Mouse (Mus musculus) intestine, embryonic 14.5 days (tissue): ENCODE measurements around the gene Cisd3. TPM values are rescaled to one million over a fixed set of nuclear protein-coding genes. Genes with fewer than 3 reads are reported as not detected.
A peak's percentile ranks its signal among the peaks of the same experiment; 100 is the strongest.
"Not testable (repeated sequence)": the region's sequence is repeated elsewhere in the genome, so short reads cannot be mapped to it uniquely, and the experiment has no call there.

Source experiments
- ATAC-seq: fragments of 200-750 bp; cut with Nextera tagmentation; replicated peaks from 2 replicates; pipeline ENCODE4 v1.8.0; 2017; ENCODE audit warnings: low read depth, moderate number of reproducible peaks, moderate TSS enrichment, moderate library complexity; ENCODE audit not compliant: low FRiP score, low TSS enrichment
- DNase-seq: peaks from one replicate; pipeline ENCODE4 v3.0.0-alpha.2; 2018; ENCODE audit warnings: low spot score
- H3K27ac ChIP-seq: fragments of 300-500 bp; sonication (generic); 2 replicates; pipeline ENCODE4 v1.5.1; 2014; ENCODE audit warnings: low read depth, mild to moderate bottlenecking, control low read depth
- H3K27me3 ChIP-seq: fragments of 300-500 bp; sonication (generic); replicated peaks from 2 replicates; pipeline ENCODE4 v1.6.1; 2014; ENCODE audit warnings: low read length, control low read depth; ENCODE audit not compliant: control insufficient read depth, insufficient read depth
- H3K36me3 ChIP-seq: fragments of 300-500 bp; sonication (generic); 2 replicates; pipeline ENCODE4 v1.6.1; 2014; ENCODE audit warnings: low read length, control low read depth; ENCODE audit not compliant: control insufficient read depth, insufficient read depth
- H3K4me1 ChIP-seq: fragments of 300-500 bp; sonication (generic); replicated peaks from 2 replicates; pipeline ENCODE4 v1.6.1; 2014; ENCODE audit warnings: low read length, control low read depth, mixed read lengths; ENCODE audit not compliant: control insufficient read depth, insufficient read depth
- H3K4me2 ChIP-seq: fragments of 300-500 bp; sonication (generic); 2 replicates; pipeline ENCODE4 v1.6.1; 2014; ENCODE audit warnings: low read length
- H3K4me3 ChIP-seq: fragments of 300-500 bp; sonication (generic); 2 replicates; pipeline ENCODE4 v1.5.1; 2014; ENCODE audit warnings: low read depth, low read length, control low read depth, mixed read lengths
- H3K9ac ChIP-seq: fragments of 300-500 bp; sonication (generic); 2 replicates; pipeline ENCODE4 v1.6.1; 2014; ENCODE audit warnings: mild to moderate bottlenecking, low read length
- H3K9me3 ChIP-seq: fragments of 300-500 bp; sonication (generic); 2 replicates; pipeline ENCODE4 v1.6.1; 2016; ENCODE audit warnings: low read length, control low read depth; ENCODE audit not compliant: control insufficient read depth
- WGBS: fragments of 180-500 bp; shearing (Covaris S2); extraction: QIAGEN DNeasy Blood & Tissue Kit; methylation state at CpG from one replicate; pipeline ENCODE4 v1.1.7; 2014; 5-methylcytosine and 5-hydroxymethylcytosine counted together
- polyA plus RNA-seq: library from polyadenylated mRNA; unstranded; fragments of >200 nt; fragmentation: Nextera tagmentation; extraction: Ambion mirVana; gene quantifications from 2 replicates; pipeline ENCODE4 v1.2.1, GENCODE M21; 2014

Cisd3 gene
- polyA plus RNA-seq, 1 experiment from 2014 or later, result 47.9 TPM

- DNase-seq (no peak), ATAC-seq (no peak)
- H3K9ac ChIP-seq, result no peak overlapping the region
- H3K27ac ChIP-seq, result no peak overlapping the region
- H3K9me3 ChIP-seq, result no peaks in the 10 kb centered on the region
- no peak overlapping the region for H3K4me3 ChIP-seq
- H3K4me1 ChIP-seq, result peaks cover 4% of the 10 kb centered on the region; the same call in 1 of the 2 replicates
- no peak overlapping the region for H3K4me2 ChIP-seq
- H3K36me3 ChIP-seq, result no peaks in the 10 kb centered on the region
- WGBS, result 90% methylated on average over 2 of the region's 2 CpGs
- H3K27me3 ChIP-seq, result no peaks in the 10 kb centered on the region
These were observed 31.4 kb upstream of the Cisd3 start for GRCm38 (mm10) chr11:97654210-97654609.

GRCm38 (mm10) chr11:97656269-97656971 is 29.2 kb upstream of the Cisd3 start:
- Histone ChIP-seq H3K27me3 (peaks cover 6% of the 10 kb centered on the region), H3K9me3 (no peaks in the 10 kb centered on the region), H3K4me3 (no peak overlapping the region), H3K27ac (no peak overlapping the region), H3K36me3 (no peaks in the 10 kb centered on the region), H3K4me1 (peaks cover 13% of the 10 kb centered on the region), H3K9ac (no peak overlapping the region), H3K4me2 (no peak overlapping the region)
- WGBS, result 76% methylated on average over 14 of the region's 14 CpGs
- no peak for ATAC-seq
- DNase-seq, result no peak

GRCm38 (mm10) chr11:97657184-97657945 is 28.3 kb upstream of the Cisd3 start:
- H3K27me3 ChIP-seq, result peaks cover 16% of the 10 kb centered on the region
- DNase-seq (no peak), ATAC-seq (no peak)
- no peak overlapping the region for H3K27ac ChIP-seq
- no peaks in the 10 kb centered on the region for H3K36me3 ChIP-seq
- H3K4me3 ChIP-seq, result no peak overlapping the region
- H3K4me1 ChIP-seq, result peaks cover 22% of the 10 kb centered on the region
- no peak overlapping the region for H3K4me2 ChIP-seq
- H3K9me3 ChIP-seq, result no peaks in the 10 kb centered on the region
- no peak overlapping the region for H3K9ac ChIP-seq
- 57% methylated on average over 4 of the region's 6 CpGs for WGBS

GRCm38 (mm10) chr11:97657967-97658366 is 27.7 kb upstream of the Cisd3 start:
- WGBS, result 91% methylated on average over 6 of the region's 6 CpGs
- not testable (repeated sequence) for ATAC-seq, H3K4me2 ChIP-seq, H3K27ac ChIP-seq, H3K9ac ChIP-seq, DNase-seq, H3K36me3 ChIP-seq, H3K9me3 ChIP-seq, H3K4me3 ChIP-seq
- Histone ChIP-seq H3K27me3 (peaks cover 16% of the 10 kb centered on the region), H3K4me1 (peaks cover 23% of the 10 kb centered on the region)

- no peak overlapping the region for H3K9ac ChIP-seq
- H3K4me2 ChIP-seq, result peak overlapping the region; percentile 66
- no peaks in the 10 kb centered on the region for H3K36me3 ChIP-seq
- peak overlapping the region; percentile 67; the same call in 1 of the 2 replicates for H3K4me3 ChIP-seq
- no peak for DNase-seq
- WGBS, result 49% methylated on average over 11 of the region's 11 CpGs
- ATAC-seq, result no peak
- peaks cover 16% of the 10 kb centered on the region for H3K27me3 ChIP-seq
- no peaks in the 10 kb centered on the region for H3K9me3 ChIP-seq
- H3K27ac ChIP-seq, result no peak overlapping the region
- H3K4me1 ChIP-seq, result peaks cover 23% of the 10 kb centered on the region
These were observed 26.8 kb upstream of the Cisd3 start for GRCm38 (mm10) chr11:97658751-97659266.

- ATAC-seq (no peak; the same call in 1 of the 2 replicates), DNase-seq (peak; percentile 67)
- Histone ChIP-seq H3K4me2 (peak overlapping the region; percentile 66), H3K4me1 (peaks cover 26% of the 10 kb centered on the region), H3K27me3 (peaks cover 16% of the 10 kb centered on the region), H3K4me3 (peak overlapping the region; percentile 67), H3K27ac (peak overlapping the region; percentile 83), H3K9me3 (no peaks in the 10 kb centered on the region), H3K36me3 (no peaks in the 10 kb centered on the region), H3K9ac (peak overlapping the region; percentile 93)
- WGBS, result 10% methylated on average over 13 of the region's 13 CpGs
These were observed 26.2 kb upstream of the Cisd3 start for GRCm38 (mm10) chr11:97659267-97659989.

GRCm38 (mm10) chr11:97659990-97660714 is 25.5 kb upstream of the Cisd3 start:
- Histone ChIP-seq H3K4me2 (peak overlapping the region; percentile 66), H3K4me3 (peak overlapping the region; percentile 67), H3K4me1 (peaks cover 34% of the 10 kb centered on the region), H3K27me3 (peaks cover 16% of the 10 kb centered on the region), H3K27ac (peak overlapping the region; percentile 83), H3K9me3 (no peaks in the 10 kb centered on the region), H3K9ac (peak overlapping the region; percentile 93), H3K36me3 (no peaks in the 10 kb centered on the region)
- ATAC-seq (peak; percentile 74), DNase-seq (peak; percentile 86)
- WGBS, result under 1% methylated on average over 73 of the region's 78 CpGs
